Mouse (Mus musculus): ENCODE measurements around the gene Gna15. TPM values are rescaled to one million over a fixed set of nuclear protein-coding genes. Genes with fewer than 3 reads are reported as not detected.

Gene Gna15
- total RNA-seq (2021) = 1 to 10 TPM; 1.3 to 2.8 TPM
- long read RNA-seq, experiment 1, transcript Gna15-201 (7 exons, 1,962 nt) = major isoform, 6 of 10 reads
- long read RNA-seq, experiment 1, partial matches to known transcripts = 0 of 10 reads
- long read RNA-seq, experiment 1, other reads (novel, unspliced or antisense) = 4 of 10 reads
- long read RNA-seq, experiment 2, partial matches to known transcripts = 0 of 4 reads
- long read RNA-seq, experiment 2, other reads (novel, unspliced or antisense) = 1 of 4 reads

GRCm38 (mm10) chr10:81524051-81524605, at the start of gene Gna15:
Gene Gna15, minus strand, starts transcription at chr10:81524225.
- Histone ChIP-seq H3K4me3 (peak within 1 kb of the TSS; percentile 24), H3K27ac (peak within 1 kb of the TSS; percentile 55; the same call in 1 of the 2 replicates)
- no peak; the same call in 1 of the 2 replicates for TF ChIP-seq CTCF (IDR thresholded peaks at IDR 0.05)
- intact Hi-C loops (cut with DNase I) = no loop called here
- no peak for DNase-seq (ENCODE audit: extremely low spot score in 1 of 2, low spot score in 2 of 2)

- DNase-seq (ENCODE audit: extremely low spot score in 1 of 2, low spot score in 2 of 2) = no peak
- H3K27ac ChIP-seq = no peak overlapping the region
- TF ChIP-seq CTCF (IDR thresholded peaks at IDR 0.05) = no peak
- no peak overlapping the region for H3K4me3 ChIP-seq
- intact Hi-C loops (cut with DNase I) = no loop called here
These were observed 49.0 kb upstream of the Gna15 start for GRCm38 (mm10) chr10:81572975-81573374.

- Histone ChIP-seq H3K27ac (no peak overlapping the region), H3K4me3 (peak overlapping the region; percentile 82; the same call in 1 of the 2 replicates)
- no peak for DNase-seq (ENCODE audit: extremely low spot score in 1 of 2, low spot score in 2 of 2)
- TF ChIP-seq CTCF (IDR thresholded peaks at IDR 0.05) = no peak
- intact Hi-C loops (cut with DNase I) = no loop called here
These were observed 48.2 kb upstream of the Gna15 start for GRCm38 (mm10) chr10:81572133-81572671.

- Histone ChIP-seq H3K4me3 (peak overlapping the region; percentile 82), H3K27ac (peak overlapping the region; percentile 82)
- intact Hi-C loops (cut with DNase I) = loop anchor here (1.0 to 2.0 kb wide), 2 partner anchors 29 to 33 kb away; no protein-coding TSS in a partner anchor
- DNase-seq (ENCODE audit: extremely low spot score in 1 of 2, low spot score in 2 of 2) = peak; percentile 97 to 98
- TF ChIP-seq CTCF (IDR thresholded peaks at IDR 0.05) = no peak
These were observed 47.5 kb upstream of the Gna15 start for GRCm38 (mm10) chr10:81571501-81571876.

- Histone ChIP-seq H3K27ac (peak overlapping the region; percentile 82), H3K4me3 (peak overlapping the region; percentile 82)
- intact Hi-C loops (cut with DNase I) = loop anchor here (1.0 to 2.0 kb wide), 2 partner anchors 29 to 34 kb away; no protein-coding TSS in a partner anchor
- TF ChIP-seq CTCF (IDR thresholded peaks at IDR 0.05) = no peak
- DNase-seq (ENCODE audit: extremely low spot score in 1 of 2, low spot score in 2 of 2) = peak; percentile 93 to 95
These were observed 46.9 kb upstream of the Gna15 start for GRCm38 (mm10) chr10:81570831-81571500.

GRCm38 (mm10) chr10:81570238-81570800, 46.3 kb upstream of the Gna15 start:
- DNase-seq (ENCODE audit: extremely low spot score in 1 of 2, low spot score in 2 of 2) = no peak
- no peak for TF ChIP-seq CTCF (IDR thresholded peaks at IDR 0.05)
- Histone ChIP-seq H3K27ac (peak overlapping the region; percentile 82), H3K4me3 (peak overlapping the region; percentile 82)
- intact Hi-C loops (cut with DNase I) = loop anchor here (2.0 kb wide), 1 partner anchor 34 kb away; no protein-coding TSS in a partner anchor

- TF ChIP-seq CTCF (IDR thresholded peaks at IDR 0.05) = no peak
- Histone ChIP-seq H3K27ac (no peak overlapping the region), H3K4me3 (no peak overlapping the region)
- intact Hi-C loops (cut with DNase I) = loop anchor here (2.0 kb wide), 1 partner anchor 35 kb away; no protein-coding TSS in a partner anchor
- DNase-seq (ENCODE audit: extremely low spot score in 1 of 2, low spot score in 2 of 2) = no peak
These were observed 45.6 kb upstream of the Gna15 start for GRCm38 (mm10) chr10:81569507-81570237.

- Histone ChIP-seq H3K27ac (no peak overlapping the region), H3K4me3 (no peak overlapping the region)
- TF ChIP-seq CTCF (IDR thresholded peaks at IDR 0.05) = no peak
- no peak for DNase-seq (ENCODE audit: extremely low spot score in 1 of 2, low spot score in 2 of 2)
- intact Hi-C loops (cut with DNase I) = no loop called here
These were observed 44.6 kb upstream of the Gna15 start for GRCm38 (mm10) chr10:81568381-81569191.

- DNase-seq (ENCODE audit: extremely low spot score in 1 of 2, low spot score in 2 of 2) = no peak
- no peak for TF ChIP-seq CTCF (IDR thresholded peaks at IDR 0.05)
- intact Hi-C loops (cut with DNase I) = no loop called here
- Histone ChIP-seq H3K4me3 (no peak overlapping the region), H3K27ac (no peak overlapping the region)
These were observed 41.5 kb upstream of the Gna15 start for GRCm38 (mm10) chr10:81565257-81566228.

Measured in left cerebral cortex, adult 2 months (tissue).